Mouse (Mus musculus) heart, postnatal 14 days (tissue): Measurements from ENCODE around the gene Ero1lb. TPM values are rescaled to one million over a fixed set of nuclear protein-coding genes. Genes with fewer than 3 reads are reported as not detected.
A peak's percentile ranks its signal among the peaks of the same experiment; 100 is the strongest.
"Not testable (repeated sequence)": the region's sequence is repeated elsewhere in the genome, so short reads cannot be mapped to it uniquely, and the experiment has no call there.

Experiments
- DNase-seq, 2 experiments: peaks; one replicate each; pipeline ENCODE4 v3.0.0; 2021 to 2022
- intact Hi-C: fragments of 180-260 bp; cut with DNase I; formaldehyde crosslinking; loops from one replicate; pipeline ENCODE4 v1.15.1; 2025
- total RNA-seq, 2 experiments: library from RNA; stranded (reverse); gene quantifications; 2 replicates each; pipeline ENCODE4 v1.2.3; 2021

Ero1lb gene
- total RNA-seq, 2 experiments from 2014 or later, result 1.9 to 2.5 TPM

DNA sequence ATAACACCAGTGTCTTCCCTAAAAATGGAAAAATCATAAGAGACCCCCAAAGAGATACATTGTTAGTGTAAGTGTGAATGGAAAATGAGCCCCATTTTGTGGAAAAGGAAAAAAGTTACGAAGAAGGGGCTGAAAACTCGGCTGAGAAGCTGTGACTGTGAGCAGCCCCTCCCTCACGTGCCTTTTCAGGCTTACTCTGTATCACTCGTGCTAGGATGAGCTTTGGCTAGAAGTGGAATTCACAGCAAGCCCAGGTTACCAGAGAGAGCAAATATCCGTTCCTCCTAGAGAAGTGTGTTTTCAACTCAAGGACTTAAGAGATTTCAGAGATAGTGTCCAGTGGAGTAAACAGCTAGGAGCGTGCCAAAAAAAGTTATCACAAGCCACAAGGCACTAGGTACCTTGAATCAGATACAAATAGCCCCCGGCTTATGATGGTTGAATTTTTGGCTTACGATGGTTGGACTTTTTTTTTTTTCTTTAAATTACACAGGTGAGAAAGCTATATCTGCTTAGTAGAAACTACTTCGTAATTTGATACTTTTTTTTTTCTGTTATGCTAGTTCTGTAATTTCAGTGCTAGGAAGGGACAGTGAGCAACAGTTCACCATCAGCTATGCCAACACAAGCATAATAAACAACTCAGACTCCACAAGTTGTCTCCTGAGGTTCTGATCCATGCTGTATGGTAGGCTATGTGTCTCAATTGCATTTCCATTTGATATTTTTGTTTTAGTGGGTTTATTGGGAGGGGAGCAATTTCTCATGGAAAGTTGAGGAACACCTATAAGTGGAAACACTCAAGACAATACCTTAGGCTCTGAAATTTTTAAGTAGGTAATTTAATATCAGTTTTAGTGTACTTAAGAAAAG lies 3.2 kb downstream of the Ero1lb start:
- intact Hi-C loops, result loop anchor here (5.0 to 10.0 kb wide), 2 partner anchors 107 to 314 kb away; partner anchors contain the start of genes Lgals8 and Mtr
- no peak for DNase-seq

DNA sequence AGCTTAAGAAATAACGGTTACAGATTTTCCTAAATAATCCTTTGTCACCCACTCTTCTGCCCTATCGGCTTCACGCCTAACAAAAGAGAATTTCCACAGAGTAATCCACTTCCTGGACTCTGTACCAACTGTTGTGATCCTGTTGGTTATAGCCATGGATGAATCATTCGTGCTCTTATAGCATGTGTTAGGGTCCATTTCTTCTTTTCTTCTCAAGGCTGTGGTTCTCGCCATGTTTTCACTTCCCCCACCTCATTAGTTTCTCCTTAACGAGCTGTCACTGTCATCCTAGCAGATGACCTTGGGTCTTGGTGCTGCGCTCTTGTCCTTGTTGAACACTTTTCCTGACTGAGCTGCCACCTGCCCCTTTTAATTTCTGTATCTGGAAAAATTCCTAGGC lies 4.1 kb downstream of the Ero1lb start:
- no peak for DNase-seq
- intact Hi-C loops, result loop anchor here (5.0 to 10.0 kb wide), 2 partner anchors 107 to 315 kb away; partner anchors contain the start of genes Lgals8 and Mtr

DNA sequence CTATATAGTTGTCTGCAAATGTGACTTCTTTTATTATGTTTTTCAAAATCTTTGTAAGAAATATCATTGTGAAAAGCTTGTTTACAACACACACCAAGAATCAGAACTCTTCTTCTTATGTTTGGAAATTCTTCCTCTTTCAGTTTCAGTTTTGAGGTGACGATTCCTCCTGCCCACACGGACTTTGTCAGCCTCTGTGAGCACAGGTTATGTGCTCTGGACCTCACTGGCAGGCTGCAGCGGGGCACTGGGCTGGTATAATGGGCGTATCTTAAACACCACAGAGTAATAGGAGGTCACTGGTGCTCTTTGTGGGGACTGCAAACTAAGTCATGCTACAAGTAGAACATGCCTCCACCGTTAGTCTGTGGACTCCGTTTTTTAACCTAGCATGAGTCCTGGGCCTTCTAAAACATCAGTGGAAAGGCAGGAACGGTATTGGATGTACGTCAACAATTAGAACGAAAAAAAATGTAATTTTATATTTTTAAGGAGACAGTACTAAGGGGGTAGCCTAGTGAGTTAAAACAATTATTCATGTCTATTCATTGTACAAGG lies 9.4 kb downstream of the Ero1lb start:
- DNase-seq, result no peak
- intact Hi-C loops, result no loop called here

DNA sequence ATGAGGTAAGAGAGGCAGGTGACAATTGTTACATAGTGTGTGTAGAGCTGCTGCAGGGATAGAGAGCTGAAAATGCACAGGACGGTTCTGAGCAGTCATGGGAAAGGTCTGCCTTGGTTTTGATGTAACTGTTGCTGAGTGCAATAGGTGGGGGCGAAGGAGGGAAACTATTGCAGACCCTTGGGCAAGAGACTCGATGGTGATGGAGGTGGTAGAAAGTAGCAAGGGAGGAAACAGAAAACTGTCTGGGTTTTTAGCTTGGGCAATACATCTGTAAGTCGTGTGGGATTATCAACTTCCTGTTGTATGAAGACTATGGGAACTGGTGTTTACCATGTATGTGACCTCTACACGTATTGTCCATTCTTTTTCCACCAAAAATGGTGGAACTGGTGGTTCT lies 12.5 kb downstream of the Ero1lb start:
- DNase-seq, result no peak
- intact Hi-C loops, result no loop called here

DNA sequence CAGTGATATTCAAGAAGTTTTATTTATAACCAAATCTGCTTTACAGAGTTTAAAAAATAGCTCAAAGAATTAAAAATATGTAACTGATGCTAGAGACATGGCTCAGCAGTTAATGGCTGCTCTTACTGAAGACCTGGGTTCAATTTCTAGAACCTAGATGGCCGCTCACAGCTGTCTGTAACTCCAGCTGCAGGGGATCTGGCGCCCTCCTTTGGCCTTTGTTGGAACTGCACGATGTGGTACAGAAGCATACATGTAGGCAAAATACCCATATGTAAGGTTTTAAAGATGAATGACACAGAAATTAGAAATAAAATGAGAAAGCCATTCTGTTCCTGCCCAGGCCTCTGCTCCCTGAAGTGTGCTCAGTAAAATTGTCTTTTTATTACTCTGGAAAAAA lies 23.3 kb downstream of the Ero1lb start:
- intact Hi-C loops, result no loop called here
- DNase-seq, result peak; percentile 55 to 67

DNA sequence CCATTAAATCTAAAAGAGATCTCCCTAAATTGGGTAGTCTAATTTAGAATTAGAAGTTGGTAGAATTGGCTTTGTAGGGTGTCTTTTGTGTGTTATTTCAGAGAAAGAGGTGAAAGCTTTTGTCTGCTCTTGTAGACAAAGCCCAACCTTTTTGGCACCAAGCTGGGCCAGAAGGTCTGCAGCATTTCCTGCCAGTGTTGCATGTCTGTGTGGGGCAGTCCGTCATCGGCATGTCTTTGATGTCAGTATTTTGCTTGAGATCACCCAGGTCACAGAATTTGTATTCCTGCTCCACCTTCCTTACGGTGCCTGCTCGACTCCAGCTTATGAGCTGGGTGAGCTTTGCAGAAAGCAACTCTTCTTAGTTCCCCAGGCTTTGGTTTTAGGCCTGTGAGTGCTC lies 31.4 kb downstream of the Ero1lb start:
- DNase-seq, result peak in 1 of 2 experiments; percentile 5
- intact Hi-C loops, result not testable (repeated sequence)

DNA sequence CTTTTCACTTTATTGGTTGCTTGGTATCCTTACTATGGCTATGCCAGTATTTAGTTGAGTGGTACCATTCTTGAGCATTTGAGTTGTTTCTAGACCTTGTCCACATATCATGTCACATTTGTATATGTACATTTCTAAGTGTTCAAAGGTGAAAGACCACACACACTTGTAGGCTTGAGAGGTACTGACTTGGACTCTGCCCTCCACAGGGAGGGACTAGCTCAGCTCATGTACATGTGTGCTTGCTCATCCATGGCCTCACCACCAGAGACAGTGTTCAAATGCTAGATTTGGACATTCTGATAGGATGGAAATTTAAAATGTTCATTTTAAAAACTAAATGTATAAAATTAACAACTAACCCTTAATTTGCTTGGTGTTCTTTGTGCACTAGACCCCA lies 44.5 kb downstream of the Ero1lb start:
- intact Hi-C loops, result loop anchor here (5.0 kb wide), 1 partner anchor 747 kb away; no protein-coding TSS in a partner anchor
- not testable (repeated sequence) for DNase-seq

DNA sequence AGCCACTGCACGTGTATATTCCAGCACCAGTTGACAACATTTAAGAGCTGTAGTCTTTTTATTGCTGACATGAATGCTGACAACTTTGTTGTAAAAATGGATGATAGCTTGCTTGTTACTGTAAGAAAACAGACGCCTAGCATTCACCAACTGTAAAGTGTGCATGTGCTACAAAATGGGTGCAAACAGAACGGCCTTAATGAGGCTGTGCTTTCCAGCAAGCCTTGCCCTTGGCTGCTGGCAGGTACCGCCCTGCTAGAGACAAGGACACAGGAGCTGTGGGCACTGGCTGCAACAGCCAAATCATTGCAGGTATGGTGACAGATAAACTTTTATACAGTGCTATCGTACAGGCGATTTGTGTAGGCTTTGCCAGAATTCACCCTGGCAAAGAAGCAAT lies 48.4 kb downstream of the Ero1lb start:
- intact Hi-C loops, result loop anchor here (5.0 kb wide), 1 partner anchor 743 kb away; no protein-coding TSS in a partner anchor
- DNase-seq, result not testable (repeated sequence)

DNA sequence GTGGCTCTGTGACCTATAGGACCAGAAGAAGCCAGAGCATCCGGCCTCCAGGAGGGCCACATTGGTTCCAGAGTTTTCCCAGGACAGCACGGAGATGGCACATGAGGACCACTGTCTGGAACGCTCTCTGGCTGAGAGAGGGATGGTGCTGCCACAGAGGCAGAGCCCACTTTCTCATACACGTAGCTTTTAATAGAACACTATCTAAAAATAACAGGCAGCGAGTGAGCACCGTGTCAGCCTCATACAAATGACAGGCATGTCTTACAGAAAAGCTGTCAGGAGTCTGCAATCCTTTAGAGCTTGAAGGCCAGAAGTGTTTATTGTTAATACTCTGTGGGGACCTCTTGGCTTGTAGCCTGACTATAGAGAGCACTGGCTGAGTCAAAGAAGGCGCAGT lies 48.9 kb downstream of the Ero1lb start:
- intact Hi-C loops, result loop anchor here (5.0 kb wide), 1 partner anchor 743 kb away; no protein-coding TSS in a partner anchor
- DNase-seq, result not testable (repeated sequence)

DNA sequence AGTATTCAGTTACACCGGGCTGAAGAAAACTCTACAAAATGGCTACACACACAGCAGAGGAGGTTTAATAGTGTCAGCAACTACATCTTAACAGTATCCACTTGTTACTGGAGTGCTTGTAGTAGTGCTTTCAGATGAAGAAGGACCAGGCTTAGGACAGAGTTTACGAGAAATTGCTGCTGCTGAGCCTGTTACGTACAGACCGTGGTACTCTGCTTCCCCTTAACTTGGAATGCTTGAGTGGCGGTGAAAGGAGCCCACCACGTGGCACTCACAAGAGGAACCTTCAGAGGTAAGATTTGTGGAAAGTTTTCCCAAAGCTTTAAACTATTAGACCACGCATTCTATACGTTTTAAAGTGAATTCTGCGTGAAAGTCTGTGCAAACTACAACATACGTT lies 49.3 kb downstream of the Ero1lb start:
- DNase-seq, intact Hi-C loops: not testable (repeated sequence)

DNA sequence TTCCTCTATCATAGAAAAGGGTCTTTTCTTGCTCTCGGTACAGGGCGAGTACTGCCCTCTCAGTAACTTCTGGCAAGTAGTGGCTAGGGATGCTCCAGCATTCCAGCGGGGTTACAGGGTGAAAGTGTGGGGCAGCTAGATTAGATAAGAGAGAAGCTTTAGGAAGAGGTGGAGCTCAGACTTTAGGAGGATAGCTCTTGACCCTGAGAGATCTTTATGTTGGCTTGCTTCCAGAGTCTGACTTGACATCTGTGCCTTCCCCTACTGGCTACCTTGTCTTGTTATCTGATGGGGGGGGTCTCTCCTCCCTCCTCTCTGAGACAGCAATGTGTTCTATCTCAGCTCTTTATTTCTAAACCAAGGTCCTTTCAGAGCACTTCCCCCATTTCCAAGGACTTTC lies 50.8 kb downstream of the Ero1lb start:
- DNase-seq, intact Hi-C loops: not testable (repeated sequence)

DNA sequence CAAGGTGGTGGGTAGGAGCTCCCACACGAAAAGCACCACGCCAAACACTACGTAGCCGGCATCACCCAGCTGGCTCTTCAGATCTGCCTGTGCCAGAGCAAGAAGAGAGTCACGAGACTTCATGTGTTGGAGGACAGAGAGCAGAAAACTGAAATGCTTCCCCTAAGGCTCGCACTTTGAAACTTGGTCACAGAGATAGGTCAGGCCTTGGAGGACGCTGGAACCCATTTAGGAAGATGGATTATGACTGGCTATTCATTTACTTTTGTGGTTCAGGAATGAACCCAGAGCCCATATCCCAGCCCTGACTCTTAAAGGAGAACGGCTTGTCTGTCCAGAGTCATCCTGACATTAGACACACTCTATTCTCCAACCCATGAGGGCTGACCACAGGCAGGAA lies 54.1 kb downstream of the Ero1lb start:
- intact Hi-C loops, DNase-seq: not testable (repeated sequence)

DNA sequence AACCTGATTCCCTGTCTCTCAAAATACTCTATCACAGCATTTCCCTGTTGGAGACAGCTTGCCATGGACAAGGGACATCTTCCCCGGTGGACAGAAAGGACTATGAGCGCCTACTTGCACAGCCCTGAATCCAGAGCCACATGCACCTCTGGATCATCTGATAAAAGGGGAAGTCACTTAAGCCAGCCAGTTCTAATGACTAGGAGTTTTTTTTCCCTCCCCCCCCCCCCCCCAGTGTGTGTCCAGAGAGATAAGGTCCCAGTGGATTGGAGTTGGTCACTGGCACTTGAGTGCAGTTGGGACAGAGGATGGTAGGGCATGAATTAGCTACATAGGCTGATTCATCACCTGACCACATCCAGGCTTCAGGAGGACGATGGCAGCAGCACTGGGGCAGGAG lies 60.4 kb downstream of the Ero1lb start:
- intact Hi-C loops, DNase-seq: not testable (repeated sequence)

DNA sequence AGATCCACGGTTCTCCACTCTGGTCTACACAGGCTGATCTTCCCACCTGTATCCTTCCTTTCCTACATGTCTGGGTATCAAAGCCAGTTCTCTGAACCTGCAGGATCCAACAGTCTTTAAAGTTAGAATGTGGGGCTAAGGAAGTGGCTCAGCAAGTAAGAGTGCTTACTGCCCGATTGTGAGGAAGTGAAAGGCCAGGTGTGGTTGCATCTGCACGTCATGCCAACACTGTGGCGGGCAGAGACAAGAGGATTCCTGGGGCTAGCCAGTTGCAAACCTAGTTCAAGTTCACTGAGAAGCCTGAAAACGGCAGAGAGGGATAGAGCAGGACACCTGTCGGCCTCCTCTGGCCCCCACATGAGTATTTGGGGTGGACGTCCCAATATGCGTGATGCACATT lies 62.1 kb downstream of the Ero1lb start:
- intact Hi-C loops, result not testable (repeated sequence)

DNA sequence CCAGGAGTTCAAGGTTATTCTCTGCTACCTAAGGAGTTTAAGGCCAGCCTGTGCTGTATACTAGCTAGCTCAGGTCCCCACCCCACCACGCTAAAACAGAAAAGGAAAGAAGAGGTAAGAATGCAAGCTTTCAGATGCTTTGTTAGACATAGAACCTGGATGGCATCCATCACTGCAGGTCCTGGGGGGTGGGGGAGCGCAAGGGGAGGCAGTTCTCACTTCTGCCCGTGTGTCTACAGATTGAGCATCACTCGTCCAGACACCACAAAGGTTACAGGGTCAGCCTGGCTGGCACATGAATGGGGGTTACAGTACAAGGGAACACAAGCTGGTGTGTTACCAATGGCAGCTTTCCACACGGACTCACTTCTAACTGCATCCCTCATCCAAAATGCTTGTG lies 62.5 kb downstream of the Ero1lb start:
- intact Hi-C loops, DNase-seq: not testable (repeated sequence)

More for the DNA sequence above, 62.1 kb downstream of the Ero1lb start:
- not testable (repeated sequence) for DNase-seq

DNA sequence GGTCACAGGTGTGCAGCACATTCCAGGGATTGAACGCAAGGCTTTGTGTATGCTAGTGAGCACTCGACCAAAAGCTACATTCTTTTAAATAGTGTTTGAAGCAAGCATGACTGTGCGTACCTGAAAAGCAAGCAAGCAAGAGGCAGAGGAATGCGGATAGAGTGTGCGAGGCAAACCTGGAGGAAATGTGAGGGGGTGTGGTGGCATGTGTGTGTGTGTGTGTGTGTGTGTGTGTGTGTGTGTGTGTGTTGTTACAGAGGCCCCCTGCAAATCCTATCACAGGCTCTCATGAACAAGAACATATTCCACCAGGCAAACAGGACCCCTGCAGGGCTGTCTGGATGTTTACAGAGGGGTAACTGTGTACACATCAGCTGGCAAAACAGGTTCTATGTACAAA lies 64.6 kb downstream of the Ero1lb start:
- DNase-seq, result not testable (repeated sequence)
- intact Hi-C loops, result loop anchor here (5.0 kb wide), 1 partner anchor 742 kb away; no protein-coding TSS in a partner anchor

DNA sequence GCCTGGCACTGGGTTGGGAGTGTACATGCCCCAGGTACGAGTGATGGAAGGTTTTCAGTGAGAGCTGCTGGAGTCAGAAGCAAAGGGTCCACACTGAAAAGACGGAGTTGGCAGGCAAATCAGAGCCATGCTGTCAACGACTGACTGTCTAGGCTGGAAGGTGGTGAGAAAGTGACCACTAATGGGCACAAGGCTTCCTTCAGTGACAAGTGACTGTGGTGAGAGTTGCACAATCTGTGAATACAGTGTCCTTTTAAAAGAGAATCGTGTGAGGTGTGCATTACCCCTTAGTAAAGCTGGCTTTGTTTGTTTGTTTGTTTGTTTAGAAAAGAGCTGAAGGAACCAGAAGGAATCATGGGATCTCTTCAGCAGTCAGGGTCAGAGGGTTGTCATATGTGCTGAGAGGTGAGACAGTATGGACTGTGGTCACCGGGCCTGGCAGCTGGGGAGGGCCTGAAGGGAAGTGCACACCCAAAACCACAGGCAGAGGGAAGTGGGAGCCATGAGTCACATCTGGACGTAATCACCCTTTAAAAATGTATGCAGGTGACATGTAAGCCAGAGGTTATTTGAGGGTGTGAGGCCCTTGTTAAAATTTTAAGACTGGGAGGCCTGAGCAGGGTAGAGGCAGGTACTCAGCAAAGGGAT lies 69.4 kb downstream of the Ero1lb start:
- DNase-seq, result not testable (repeated sequence)
- intact Hi-C loops, result loop anchor here (5.0 kb wide), 1 partner anchor 737 kb away; no protein-coding TSS in a partner anchor

DNA sequence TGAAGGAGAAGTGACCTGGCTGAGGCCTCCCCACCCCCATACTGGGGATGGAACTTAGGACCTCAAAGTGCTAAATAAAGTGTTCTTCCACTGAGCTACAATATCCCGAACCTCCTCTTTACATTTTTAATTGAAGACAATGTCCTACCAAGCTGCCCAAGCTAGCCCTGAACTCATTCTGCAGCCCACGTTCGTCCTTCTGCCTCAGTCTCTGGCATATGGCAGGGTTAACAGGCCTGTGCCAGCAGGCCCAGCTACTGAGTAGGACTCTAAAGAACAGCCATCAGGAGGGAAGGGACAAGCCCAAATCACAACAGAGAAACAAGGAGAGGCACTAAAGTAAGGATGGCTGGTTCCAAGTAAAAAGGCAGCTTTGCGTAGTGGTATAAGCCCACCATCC lies 77.1 kb downstream of the Ero1lb start:
- DNase-seq, intact Hi-C loops: not testable (repeated sequence)

DNA sequence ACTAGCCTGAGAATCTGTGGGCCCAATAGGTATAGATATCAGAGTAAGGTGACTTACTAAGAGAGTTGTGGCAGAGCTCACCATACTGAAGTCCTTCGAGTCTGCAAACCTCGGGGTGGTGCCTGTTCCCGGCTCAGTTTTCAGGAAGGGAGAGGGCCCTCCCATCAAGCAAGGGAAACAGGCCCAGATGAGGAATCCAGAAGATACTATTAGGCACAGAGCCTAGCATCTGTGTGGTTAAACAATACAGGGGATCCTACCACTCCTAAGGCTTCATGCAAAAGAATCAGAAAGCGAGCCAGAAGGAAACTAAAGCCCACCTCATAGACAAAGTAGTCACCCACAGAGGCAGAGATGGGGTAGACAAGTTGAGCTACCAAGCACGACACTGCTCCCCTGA lies 81.0 kb downstream of the Ero1lb start:
- intact Hi-C loops, DNase-seq: not testable (repeated sequence)

DNA sequence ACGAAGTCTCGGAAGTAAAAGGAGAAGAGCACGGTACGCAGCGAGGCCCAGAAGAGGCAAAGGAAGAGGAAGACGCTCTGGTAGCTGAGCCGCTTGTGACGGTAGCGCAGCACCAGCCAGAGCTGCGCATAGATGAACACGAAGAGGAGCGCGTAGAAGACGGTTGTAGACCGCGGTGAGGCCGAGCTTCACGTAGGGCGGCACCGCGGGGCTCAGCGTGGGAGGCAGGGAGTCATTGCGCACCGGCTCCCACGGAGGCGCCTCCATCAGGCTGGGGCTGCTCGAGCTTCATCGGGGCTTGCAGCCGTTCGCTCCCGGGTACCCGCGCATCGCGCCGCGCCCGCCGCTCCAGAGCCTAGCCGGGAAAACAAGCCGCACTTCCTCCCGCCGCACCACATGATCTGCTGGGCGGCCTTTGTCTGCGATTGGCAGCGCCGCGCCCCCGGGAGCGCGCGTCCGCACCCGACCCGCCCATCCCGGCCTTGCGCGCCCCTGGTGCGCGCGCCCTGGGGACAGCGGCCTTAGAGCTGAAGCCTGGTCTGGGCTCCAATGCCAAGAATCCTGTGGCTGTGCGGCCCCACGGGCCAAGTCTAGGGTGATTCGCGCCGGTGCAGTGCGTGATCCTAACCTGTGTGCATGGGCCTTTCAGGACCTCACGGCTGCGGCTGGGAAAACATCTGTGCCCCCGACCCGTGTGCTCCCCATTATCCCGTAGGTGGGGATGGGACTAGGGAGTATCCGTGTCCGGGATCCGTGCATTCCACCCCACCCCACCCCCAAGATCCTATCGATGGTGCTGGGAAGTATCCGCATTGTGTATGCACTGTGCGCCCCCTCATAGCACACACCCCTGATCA lies 84.6 kb downstream of the Ero1lb start:
- intact Hi-C loops, result not testable (repeated sequence)
- DNase-seq, result peak; percentile 77 to 81
